In the genomic region with DNA sequence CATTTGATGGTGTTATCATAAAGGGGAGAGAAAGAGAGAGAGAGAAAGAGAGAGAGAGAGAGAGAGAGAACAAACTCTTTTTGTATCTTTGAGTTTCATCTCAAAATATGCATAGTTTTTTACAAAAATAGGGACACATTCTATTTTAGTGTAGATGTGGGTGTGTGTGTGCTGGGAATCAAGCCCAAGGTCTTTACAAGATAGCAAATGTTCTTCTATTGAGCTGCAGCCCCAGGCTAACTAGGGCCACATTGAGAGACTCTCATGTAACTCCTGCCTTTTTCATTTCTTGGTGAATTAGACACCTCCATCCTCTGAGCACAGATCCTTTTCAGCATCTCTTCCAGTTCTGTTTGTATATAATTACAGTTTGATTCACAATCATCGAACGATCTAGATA, we compare ENCODE assay signal across 19 mouse cellular contexts.
"Had no signal": no experiment of that assay in that cellular context is flagged by ENCODE, and none has a peak within 500 bp of the region (broad histone marks: within the 10 kb centered on the region; RNA-seq: fewer than 3 reads in every experiment).

No protein-coding gene starts in this region.

- DNase-seq: cerebellum, adult 8-10 months; cerebellum, adult 9-10 months; cerebellum, adult 9-11 months; cerebellum, postnatal 14 days; cerebellum, postnatal 25 days; cerebellum, postnatal 36 days; embryo, embryonic 11 days; forebrain, postnatal 0 days; gastrocnemius, adult 2 months; gastrocnemius, postnatal 10 days; gastrocnemius, postnatal 14 days; gastrocnemius, postnatal 25 days; gastrocnemius, postnatal 36 days; heart, adult 18-20 months; heart, adult 2 months had no signal

- ATAC-seq: forebrain, embryonic 13.5 days; forebrain, embryonic 14.5 days; forebrain, embryonic 15.5 days; forebrain, embryonic 16.5 days; forebrain, postnatal 0 days had no signal
